Mouse (Mus musculus) thymus, postnatal 36 days (tissue): ENCODE measurements around the gene Map3k1.
A peak's percentile ranks its signal among the peaks of the same experiment; 100 is the strongest.

Source experiments
- DNase-seq, 2 experiments: peaks; one replicate each; pipeline ENCODE4 v3.0.0; 2022; ENCODE audit warnings: mixed read lengths in 2 of 2

Map3k1 gene

DNA sequence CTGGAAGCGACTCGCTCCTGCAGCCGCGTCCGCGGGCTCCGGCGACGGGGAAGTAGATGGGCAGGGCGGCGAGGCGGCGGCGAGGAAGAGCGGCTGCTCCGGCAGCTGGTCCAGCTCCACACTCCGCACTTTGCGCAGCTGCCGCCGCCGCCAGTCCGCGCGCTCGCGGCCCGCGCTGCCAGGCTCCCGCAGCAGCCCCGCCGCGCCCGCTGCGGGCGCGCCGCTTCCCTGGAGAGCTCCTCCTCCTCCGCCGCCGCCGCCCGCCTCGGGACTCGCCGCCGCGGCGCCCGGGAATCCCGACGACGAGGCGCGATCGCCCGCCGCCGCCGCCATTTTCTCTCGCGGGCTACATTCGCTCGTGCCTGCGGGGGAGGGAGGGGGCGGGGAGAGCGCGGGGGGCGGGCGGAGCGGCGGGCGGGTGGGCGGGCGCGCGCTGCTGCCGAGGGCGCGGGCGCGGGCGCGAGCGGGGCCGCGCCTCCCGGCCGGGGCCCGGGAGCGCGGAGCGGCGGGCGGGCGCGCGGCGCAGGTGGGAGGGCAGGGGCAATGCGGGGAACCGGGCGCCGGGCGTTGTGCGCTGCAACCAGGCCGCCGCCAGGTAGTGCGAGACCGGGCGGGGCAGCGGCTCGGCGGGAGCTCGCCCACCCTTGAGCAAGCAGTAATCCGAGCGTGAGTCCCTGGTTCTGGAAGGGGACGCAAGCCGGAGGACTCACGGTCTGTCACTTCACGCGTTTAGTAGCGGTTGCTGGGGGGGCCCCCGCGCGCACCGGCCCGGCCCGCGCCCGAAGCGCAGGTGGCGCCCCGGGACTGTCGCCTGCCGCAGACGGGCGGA is at the start of gene Map3k1:
Gene Map3k1 (minus strand): TSS at position 357 of the 829 bp plus-strand sequence.
- peak; percentile 74 to 84 for DNase-seq

- no peak for DNase-seq
Observed at GRCm38 (mm10) chr13:111856786-111857455, 48.1 kb upstream of the Map3k1 start.

DNA sequence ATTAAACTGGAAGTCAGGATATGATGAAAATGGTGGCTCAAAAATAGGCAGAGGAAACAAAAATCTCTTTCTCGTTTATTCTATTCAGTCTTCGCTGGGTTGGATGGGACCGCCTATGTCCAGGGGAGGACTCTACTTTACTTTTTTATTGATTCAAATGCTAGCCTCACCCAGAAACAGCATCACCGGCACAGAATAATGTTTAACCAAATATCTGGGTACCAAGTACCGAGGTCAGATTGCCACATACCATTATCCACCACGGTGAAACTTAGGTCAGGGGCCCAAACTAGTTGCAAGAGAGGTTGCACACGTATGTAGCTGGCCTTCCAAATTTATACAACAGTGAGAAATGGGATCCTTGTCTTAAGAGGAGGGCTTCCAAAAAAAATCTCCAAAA is 47.4 kb upstream of the Map3k1 start:
- no peak for DNase-seq

- DNase-seq: no peak
Observed at GRCm38 (mm10) chr13:111852451-111853224, 43.8 kb upstream of the Map3k1 start.

GRCm38 (mm10) chr13:111850046-111850837 is 41.4 kb upstream of the Map3k1 start:
- DNase-seq: no peak

DNA sequence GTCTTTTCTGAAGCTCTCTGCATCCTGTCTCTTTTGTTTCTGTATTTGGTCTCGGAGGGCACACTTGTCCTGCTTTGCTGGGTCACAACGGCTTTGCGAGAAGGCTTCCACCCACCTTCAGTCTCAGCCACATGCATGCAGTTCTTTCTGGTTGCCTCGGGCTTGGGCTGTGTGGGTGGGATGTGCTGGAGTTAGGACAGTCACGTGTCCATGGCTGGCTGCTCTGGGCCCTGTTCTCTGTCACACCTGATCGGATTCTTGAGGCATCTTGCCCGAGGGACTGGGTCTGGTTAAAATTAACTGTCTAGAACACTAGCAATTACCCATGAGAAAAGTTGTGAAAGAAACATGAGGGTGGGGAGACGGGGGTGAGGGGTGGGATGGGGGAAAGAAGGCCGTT is 36.7 kb upstream of the Map3k1 start:
- no peak for DNase-seq

DNA sequence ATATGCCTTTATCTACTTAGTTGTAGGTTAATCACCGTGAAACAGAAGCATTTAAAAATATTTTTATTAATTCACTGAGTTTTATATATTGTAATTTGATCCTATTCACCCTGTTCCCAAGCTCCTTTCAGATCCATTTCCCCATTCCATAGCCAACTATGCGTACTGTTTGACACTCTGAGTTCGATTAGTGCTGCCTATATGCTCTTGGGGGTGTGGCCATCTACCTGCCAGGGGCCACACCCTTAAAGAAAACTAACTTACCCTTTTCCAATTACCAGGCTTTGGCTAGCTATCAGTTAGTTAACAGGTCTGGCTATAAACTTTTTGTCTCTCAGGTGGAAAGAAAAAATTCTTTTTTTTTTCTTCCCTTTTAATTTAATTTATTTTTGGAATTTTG is 35.5 kb upstream of the Map3k1 start:
- DNase-seq: no peak

- no peak for DNase-seq
Observed at GRCm38 (mm10) chr13:111835787-111836186, 27.0 kb upstream of the Map3k1 start.

DNA sequence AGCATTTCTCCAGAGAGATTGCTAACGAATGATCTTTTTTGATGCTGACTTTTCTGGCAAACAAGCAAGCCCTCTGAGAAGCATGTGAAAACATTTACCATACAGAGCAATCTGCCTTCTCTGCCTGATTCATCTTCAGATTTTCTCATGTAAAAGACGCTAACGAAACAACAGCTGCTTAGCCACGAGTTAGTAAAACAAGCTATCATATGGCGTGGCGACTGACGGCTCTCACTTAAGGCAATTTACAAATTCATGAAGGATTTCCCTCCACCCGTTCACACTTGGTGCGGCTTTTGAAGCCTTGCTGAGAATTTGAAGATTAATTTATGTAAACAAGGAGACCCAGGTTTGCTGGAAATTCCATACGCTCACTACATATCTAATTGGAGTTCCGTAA is 25.8 kb upstream of the Map3k1 start:
- DNase-seq: no peak

DNA sequence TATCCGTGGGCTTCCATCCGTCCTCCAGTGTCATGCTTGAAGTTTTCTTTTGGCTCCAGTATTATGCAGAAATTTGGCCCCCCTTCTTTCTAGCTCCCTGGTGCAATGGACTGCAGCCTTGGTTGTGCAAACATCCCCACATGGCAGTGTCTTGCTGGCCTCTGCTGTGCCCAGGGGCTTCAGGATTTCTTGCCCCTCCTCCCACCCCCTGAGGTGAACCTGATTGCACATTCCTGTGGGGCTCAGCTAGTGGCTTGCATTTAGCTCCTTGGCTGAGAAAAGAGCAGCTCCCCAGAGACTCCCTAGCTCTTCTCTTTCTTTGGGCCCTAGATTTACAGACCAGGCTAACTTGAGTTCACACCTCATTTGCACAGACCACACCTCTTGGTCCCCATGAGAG is 20.7 kb upstream of the Map3k1 start:
- DNase-seq: no peak

DNA sequence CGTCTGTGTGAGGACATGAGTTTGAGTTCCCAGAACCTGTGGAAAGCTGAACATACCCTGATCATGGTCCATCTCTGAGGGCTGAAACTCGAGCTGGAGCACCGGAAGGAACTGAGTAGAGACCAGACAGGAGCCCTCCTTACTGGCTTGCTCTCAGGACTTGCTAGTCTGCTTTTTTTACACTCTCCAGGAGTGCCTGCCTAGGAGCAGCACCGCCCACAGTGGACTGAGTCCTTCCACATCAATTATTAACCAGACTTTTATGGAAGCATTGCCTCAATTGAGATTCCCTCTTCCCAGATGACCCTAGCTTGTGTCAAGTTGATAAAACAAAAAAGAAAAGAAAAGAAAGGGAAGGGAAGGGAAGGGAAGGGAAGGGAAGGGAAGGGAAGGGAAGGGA is 18.7 kb upstream of the Map3k1 start:
- no peak for DNase-seq

- DNase-seq: no peak
Observed at GRCm38 (mm10) chr13:111824178-111824577, 15.4 kb upstream of the Map3k1 start.

- no peak for DNase-seq
Observed at GRCm38 (mm10) chr13:111821727-111822375, 13.1 kb upstream of the Map3k1 start.

- no peak for DNase-seq
Observed at GRCm38 (mm10) chr13:111819618-111820385, 11.0 kb upstream of the Map3k1 start.

DNA sequence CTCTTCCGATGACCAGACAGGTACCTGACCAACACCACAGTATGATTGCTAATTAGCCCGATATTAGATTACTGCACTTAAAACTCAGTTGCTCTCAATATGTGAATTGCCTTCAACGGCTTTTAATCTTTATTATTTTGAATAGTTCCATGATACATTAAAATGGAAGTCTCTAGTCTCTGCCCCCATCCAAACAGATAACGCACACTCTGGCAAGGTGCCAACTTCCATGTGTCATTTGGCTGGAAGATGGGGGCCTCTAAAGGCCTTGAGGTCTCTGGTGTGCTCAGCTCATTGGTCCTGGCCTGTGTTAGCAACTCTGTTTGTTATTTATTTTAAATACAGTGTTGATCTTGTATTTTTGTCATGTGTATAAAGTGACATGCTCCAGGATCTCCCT is 10.3 kb upstream of the Map3k1 start:
- DNase-seq: no peak

DNA sequence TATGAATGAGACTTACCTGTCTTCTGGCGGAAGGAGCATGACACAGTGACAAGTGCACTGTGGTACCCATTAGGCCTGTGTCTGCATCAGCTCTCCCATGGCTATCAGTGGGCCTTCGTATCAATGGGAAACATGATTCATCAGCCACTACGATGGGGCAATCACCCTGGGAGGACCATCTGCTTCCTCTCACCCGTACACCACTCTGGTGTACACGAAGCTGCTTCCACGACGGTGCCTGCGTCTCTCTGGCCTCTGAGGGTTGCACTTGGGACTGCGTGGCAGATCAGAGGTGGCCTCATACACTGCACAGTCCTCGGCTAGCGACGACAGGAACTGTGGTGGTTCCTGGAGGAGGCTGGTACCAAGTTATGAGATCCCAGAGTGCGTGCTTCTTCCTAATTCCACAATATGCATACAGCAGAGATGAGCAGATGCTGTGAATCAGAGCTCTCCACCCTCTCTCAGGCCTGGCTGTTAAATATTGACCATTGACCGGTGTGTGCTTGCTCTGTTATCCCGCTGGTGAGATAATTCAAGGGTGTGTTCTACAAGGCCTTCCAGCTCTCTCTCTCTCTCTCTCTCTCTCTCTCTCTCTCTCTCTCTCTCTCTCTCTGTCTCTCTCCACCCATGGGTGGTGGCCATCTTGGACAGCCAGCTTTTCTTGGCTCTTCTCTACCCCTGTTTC is 9.6 kb upstream of the Map3k1 start:
- no peak for DNase-seq

- DNase-seq: no peak
Observed at GRCm38 (mm10) chr13:111817773-111818172, 9.0 kb upstream of the Map3k1 start.

GRCm38 (mm10) chr13:111816431-111816830 is 7.6 kb upstream of the Map3k1 start:
- DNase-seq: no peak

- DNase-seq: no peak
Observed at GRCm38 (mm10) chr13:111815486-111815885, 6.7 kb upstream of the Map3k1 start.

- no peak for DNase-seq
Observed at GRCm38 (mm10) chr13:111815017-111815416, 6.2 kb upstream of the Map3k1 start.

DNA sequence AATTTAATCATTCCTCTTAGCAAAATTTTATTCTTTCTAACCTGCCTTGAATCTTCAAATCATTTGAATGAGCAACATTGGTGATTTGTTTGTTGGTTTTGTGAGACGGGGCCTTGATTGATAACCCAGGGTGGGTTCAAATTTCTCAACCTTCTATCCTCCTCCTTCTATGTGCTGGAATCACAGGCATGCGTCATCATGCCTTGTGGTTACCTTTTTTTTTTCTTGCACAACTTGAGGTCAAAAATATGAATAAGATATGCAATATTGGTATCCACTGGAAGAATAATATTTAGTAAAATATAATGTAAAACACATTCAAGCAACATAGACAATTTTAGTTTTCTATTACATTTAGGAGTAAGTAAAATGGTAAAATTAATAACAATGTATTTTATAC is 3.9 kb upstream of the Map3k1 start:
- no peak for DNase-seq
